Mouse (Mus musculus) CH12.LX (cell line): ENCODE measurements around the gene Nfkb2.

Experiments used
- CTCF ChIP-seq, 2 experiments: IDR thresholded peaks in 1 of 2; conservative IDR thresholded peaks in 1 of 2; 2 replicates each; pipeline ENCODE4 v1.5.1; 2011 to 2012; ENCODE audit warnings: low read depth in 2 of 2, low read length in 2 of 2, improper control_type of control experiment in 1 of 2, inconsistent platforms in 1 of 2, mild to moderate bottlenecking in 1 of 2, moderate library complexity in 1 of 2
- MEF2A ChIP-seq: IDR thresholded peaks from 2 replicates; pipeline ENCODE4 v1.6.1; 2014; ENCODE audit warnings: low read depth, mild to moderate bottlenecking, inconsistent platforms, low read length, improper control_type of control experiment, borderline replicate concordance
- ZMIZ1 ChIP-seq: IDR thresholded peaks from 2 replicates; pipeline ENCODE4 v1.6.1; 2012; ENCODE audit warnings: low read depth, mild to moderate bottlenecking, inconsistent platforms, low read length, improper control_type of control experiment

DNA sequence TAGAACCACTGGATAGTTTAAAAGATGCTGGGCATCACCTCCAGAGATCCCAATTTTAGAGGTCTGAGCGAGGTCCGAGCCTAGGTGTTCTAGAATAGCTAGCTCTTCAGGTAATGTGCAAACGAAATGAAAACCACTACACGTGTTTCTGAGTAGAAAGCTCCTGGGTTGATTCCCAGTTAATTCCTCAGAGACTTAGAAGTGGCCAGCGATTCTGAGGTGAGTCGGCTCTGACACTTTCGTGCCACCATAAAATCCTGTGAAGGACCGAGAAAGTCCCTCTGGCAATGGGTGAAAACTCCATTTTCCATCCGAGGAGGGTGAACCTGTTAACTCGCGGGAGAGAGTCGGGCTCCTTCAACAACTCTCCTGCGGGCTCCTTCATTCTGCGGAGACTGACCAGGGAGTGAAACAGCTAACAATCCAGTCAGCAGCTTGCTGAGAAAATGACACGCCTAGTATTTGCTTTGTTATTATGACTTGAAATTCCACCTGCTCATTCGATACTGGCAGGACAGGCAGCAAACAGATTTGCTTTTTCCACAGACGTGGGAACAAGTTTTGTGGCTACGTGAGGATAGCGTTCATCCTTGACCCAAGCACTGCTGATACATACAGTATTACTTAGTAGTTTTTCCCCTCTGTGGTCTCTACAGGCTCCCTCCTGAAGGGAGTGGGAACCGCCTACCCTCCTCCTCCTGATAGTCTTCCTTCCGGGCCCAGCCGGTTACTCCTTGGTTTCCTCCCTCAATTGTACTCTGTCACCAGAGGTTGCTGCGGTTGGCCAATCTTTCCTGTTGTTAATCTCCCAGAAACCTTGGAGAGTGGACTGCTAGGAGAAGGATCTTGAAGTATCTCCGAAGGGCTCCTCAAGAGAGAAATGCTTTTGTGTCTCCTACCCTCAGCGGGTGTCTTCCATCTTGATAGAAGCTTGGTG, 53.5 kb downstream of the Nfkb2 start:
- no peak for TF ChIP-seq MEF2A
- no peak for TF ChIP-seq CTCF (conservative IDR thresholded peaks at IDR 0.05 in 1 of 2, IDR thresholded peaks at IDR 0.05 in 1 of 2; ENCODE audit: low read depth in 2 of 2, low read length in 2 of 2)
- TF ChIP-seq ZMIZ1 = no peak
